Mouse (Mus musculus): Measurements from ENCODE around the gene Bpifb2.
"Not testable (repeated sequence)": the region's sequence is repeated elsewhere in the genome, so short reads cannot be mapped to it uniquely, and the experiment has no call there.

Bpifb2 gene

GRCm38 (mm10) chr2:153874745-153875144 is at the start of gene Bpifb2:
Gene Bpifb2, plus strand, starts transcription at chr2:153875045.
- no peak for DNase-seq

- not testable (repeated sequence) for DNase-seq
Observed at GRCm38 (mm10) chr2:153825900-153826299, 48.9 kb upstream of the Bpifb2 start.

GRCm38 (mm10) chr2:153827171-153827830 is 47.5 kb upstream of the Bpifb2 start:
- no peak for DNase-seq

GRCm38 (mm10) chr2:153828704-153829103 is 46.1 kb upstream of the Bpifb2 start:
- no peak for DNase-seq

GRCm38 (mm10) chr2:153833291-153833690 is 41.6 kb upstream of the Bpifb2 start:
- DNase-seq = no peak

GRCm38 (mm10) chr2:153842854-153843253 is 32.0 kb upstream of the Bpifb2 start:
- no peak for DNase-seq

- DNase-seq = no peak
Observed at GRCm38 (mm10) chr2:153848389-153848788, 26.5 kb upstream of the Bpifb2 start.

GRCm38 (mm10) chr2:153850351-153851029 is 24.4 kb upstream of the Bpifb2 start:
- no peak for DNase-seq

- peak; percentile 75 for DNase-seq
Observed at GRCm38 (mm10) chr2:153851030-153851360, 23.9 kb upstream of the Bpifb2 start.

GRCm38 (mm10) chr2:153853544-153853943 is 21.3 kb upstream of the Bpifb2 start:
- DNase-seq = no peak

GRCm38 (mm10) chr2:153859581-153859980 is 15.3 kb upstream of the Bpifb2 start:
- no peak for DNase-seq

- no peak for DNase-seq
Observed at GRCm38 (mm10) chr2:153860315-153860714, 14.5 kb upstream of the Bpifb2 start.

- DNase-seq = no peak
Observed at GRCm38 (mm10) chr2:153860715-153861114, 14.1 kb upstream of the Bpifb2 start.

GRCm38 (mm10) chr2:153861960-153862359 is 12.9 kb upstream of the Bpifb2 start:
- DNase-seq = no peak

- DNase-seq = no peak
Observed at GRCm38 (mm10) chr2:153870984-153871383, 3.9 kb upstream of the Bpifb2 start, which contains the start of gene Sun5. Gene Sun5, minus strand, starts transcription at chr2:153871084.

- DNase-seq = no peak
Observed at GRCm38 (mm10) chr2:153899111-153899510, 24.3 kb downstream of the Bpifb2 start.

- DNase-seq = no peak
Observed at GRCm38 (mm10) chr2:153900088-153900487, 25.2 kb downstream of the Bpifb2 start, which contains the start of gene Bpifb6. Gene Bpifb6, plus strand, starts transcription at chr2:153900388.

- no peak for DNase-seq
Observed at GRCm38 (mm10) chr2:153902726-153903125, 27.9 kb downstream of the Bpifb2 start.

- no peak for DNase-seq
Observed at GRCm38 (mm10) chr2:153906626-153907025, 31.8 kb downstream of the Bpifb2 start.

GRCm38 (mm10) chr2:153914151-153914550 is 39.3 kb downstream of the Bpifb2 start:
- peak; percentile 47 for DNase-seq

- DNase-seq = no peak
Observed at GRCm38 (mm10) chr2:153917930-153918329, 43.1 kb downstream of the Bpifb2 start, which contains the start of gene Bpifb3. Gene Bpifb3, plus strand, starts transcription at chr2:153918230.

GRCm38 (mm10) chr2:153921246-153921645 is 46.4 kb downstream of the Bpifb2 start:
- no peak for DNase-seq

- peak; percentile 45 for DNase-seq
Observed at GRCm38 (mm10) chr2:153929871-153930413, 55.1 kb downstream of the Bpifb2 start.

GRCm38 (mm10) chr2:153931125-153931524 is 56.3 kb downstream of the Bpifb2 start:
- no peak for DNase-seq

Data from lung, postnatal 36 days (tissue).